Mouse (Mus musculus): ENCODE measurements around the gene Cacna2d2.

DNA sequence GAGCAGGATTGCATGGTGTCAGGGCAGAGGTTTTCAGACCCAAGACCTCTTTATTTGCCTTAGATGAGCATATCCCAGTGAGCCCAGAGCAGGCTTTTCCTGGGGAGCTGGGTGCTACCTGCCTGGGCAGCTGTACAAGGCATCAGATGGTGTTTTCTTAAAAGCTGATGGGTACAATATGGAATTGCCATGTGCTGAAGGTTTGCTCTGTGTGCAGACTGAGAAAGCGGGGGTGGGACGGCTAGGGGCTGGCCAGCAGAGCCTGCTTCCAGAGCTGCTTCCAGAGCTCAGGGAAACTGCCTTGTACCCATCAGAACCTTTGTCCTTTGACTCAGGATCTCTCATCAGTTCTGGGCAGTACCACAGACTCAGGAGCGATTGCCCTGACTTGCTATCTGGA is 11.7 kb upstream of the Cacna2d2 start:
- TF ChIP-seq GATA1 (IDR thresholded peaks at IDR 0.05; ENCODE audit: borderline replicate concordance, low read length) (no peak), FLI1 (IDR thresholded peaks at IDR 0.05; ENCODE audit: low read length) (no peak)

Data from megakaryocyte, embryonic 14.5 days (primary cell).